Mouse (Mus musculus) CH12.LX (cell line): ENCODE results near the gene Otx2.

Experiments used
- CHD2 ChIP-seq: IDR thresholded peaks from 2 replicates; pipeline ENCODE4 v1.6.1; 2011; ENCODE audit warnings: low read length, improper control_type of control experiment
- CTCF ChIP-seq, 2 experiments: IDR thresholded peaks in 1 of 2; conservative IDR thresholded peaks in 1 of 2; 2 replicates each; pipeline ENCODE4 v1.5.1; 2011 to 2012; ENCODE audit warnings: low read depth in 2 of 2, low read length in 2 of 2, improper control_type of control experiment in 1 of 2, inconsistent platforms in 1 of 2, mild to moderate bottlenecking in 1 of 2, moderate library complexity in 1 of 2
- EP300 ChIP-seq: IDR thresholded peaks from 2 replicates; pipeline ENCODE4 v1.6.1; 2011; ENCODE audit warnings: low read length, improper control_type of control experiment
- MAFK ChIP-seq: IDR thresholded peaks from 2 replicates; pipeline ENCODE4 v1.6.1; 2011; ENCODE audit warnings: low read length, improper control_type of control experiment; ENCODE audit not compliant: insufficient replicate concordance
- MYC ChIP-seq: IDR thresholded peaks from 2 replicates; pipeline ENCODE4 v1.6.1; 2011; ENCODE audit warnings: low read depth, mild to moderate bottlenecking, improper control_type of control experiment, low read length
- PAX5 ChIP-seq: IDR thresholded peaks from 2 replicates; pipeline ENCODE4 v1.6.1; 2012; ENCODE audit warnings: low read length, inconsistent platforms, mixed read lengths
- POLR2A ChIP-seq: IDR thresholded peaks from 2 replicates; pipeline ENCODE4 v1.6.1; 2011; ENCODE audit warnings: low read depth, mild to moderate bottlenecking, improper control_type of control experiment, low read length
- RCOR1 ChIP-seq: conservative IDR thresholded peaks from 2 replicates; pipeline ENCODE4 v1.6.1; 2012; ENCODE audit warnings: low read depth, mild to moderate bottlenecking, inconsistent platforms, low read length, improper control_type of control experiment
- ZC3H11A ChIP-seq: IDR thresholded peaks from 2 replicates; pipeline ENCODE4 v1.6.1; 2012; ENCODE audit warnings: low read depth, mild to moderate bottlenecking, inconsistent platforms, low read length, improper control_type of control experiment

DNA sequence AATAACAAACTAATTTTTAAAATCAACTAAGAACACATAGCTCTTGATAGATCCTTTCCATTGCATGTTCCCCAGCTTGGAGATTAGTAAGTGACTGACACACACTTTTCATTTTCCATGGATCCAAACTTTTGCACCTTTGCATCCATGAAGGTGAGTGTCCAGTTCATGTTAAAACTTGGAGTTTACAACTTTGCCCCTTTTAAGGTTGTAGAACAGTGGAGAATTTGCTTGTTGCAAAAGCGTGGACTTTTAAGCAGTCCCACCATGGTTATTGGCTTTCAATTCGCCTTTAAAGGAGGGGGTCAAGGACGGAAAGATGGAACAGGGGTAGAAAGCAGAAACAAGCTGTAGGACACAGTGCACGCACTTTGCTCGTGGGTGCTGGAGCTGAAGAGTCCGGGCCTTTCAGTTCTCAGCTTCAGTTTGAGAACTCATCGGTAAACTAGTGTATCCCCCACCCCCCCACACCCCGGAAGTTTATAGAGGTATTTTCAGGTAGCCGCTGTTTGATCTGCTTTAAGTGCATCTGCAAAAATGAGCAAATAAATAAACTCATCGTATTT is 925 bp downstream of the Otx2 start:
- TF ChIP-seq PAX5: no peak
- no peak for TF ChIP-seq MYC
- no peak for TF ChIP-seq MAFK
- no peak for TF ChIP-seq CTCF (conservative IDR thresholded peaks at IDR 0.05 in 1 of 2, IDR thresholded peaks at IDR 0.05 in 1 of 2; ENCODE audit: low read depth in 2 of 2, low read length in 2 of 2)
- no peak for TF ChIP-seq POLR2A
- TF ChIP-seq CHD2: no peak
- TF ChIP-seq RCOR1: no peak
- TF ChIP-seq ZC3H11A: no peak
- no peak for TF ChIP-seq EP300
